Mouse (Mus musculus): ENCODE results near the gene Sugp2.

GRCm38 (mm10) chr8:70278175-70278574 lies 44.1 kb downstream of the Sugp2 start:
- TF ChIP-seq ZC3H11A (IDR thresholded peaks at IDR 0.05; ENCODE audit: borderline replicate concordance, low read depth, low read length) (no peak), MAFK (IDR thresholded peaks at IDR 0.05; ENCODE audit: insufficient read depth, low read depth, low read length) (no peak), CHD2 (IDR thresholded peaks at IDR 0.05; ENCODE audit: low read depth, low read length) (no peak)
